Mouse (Mus musculus) small intestine, adult 2 months (tissue): ENCODE results near the gene Gne.

Experiments used
- CTCF ChIP-seq: fragments of 200-500 bp; IDR thresholded peaks from 2 replicates; pipeline ENCODE4 v1.5.1; 2012; ENCODE audit warnings: low read depth, mild to moderate bottlenecking, control low read depth, inconsistent platforms, low read length, moderate library complexity, mixed read lengths; ENCODE audit not compliant: insufficient replicate concordance, insufficient read length; ENCODE audit errors: extremely low read depth
- POLR2A ChIP-seq: fragments of 200-500 bp; IDR thresholded peaks from 2 replicates; pipeline ENCODE4 v1.6.1; 2012; ENCODE audit warnings: low read depth, mild to moderate bottlenecking, control low read depth, inconsistent platforms, low read length, moderate library complexity

DNA sequence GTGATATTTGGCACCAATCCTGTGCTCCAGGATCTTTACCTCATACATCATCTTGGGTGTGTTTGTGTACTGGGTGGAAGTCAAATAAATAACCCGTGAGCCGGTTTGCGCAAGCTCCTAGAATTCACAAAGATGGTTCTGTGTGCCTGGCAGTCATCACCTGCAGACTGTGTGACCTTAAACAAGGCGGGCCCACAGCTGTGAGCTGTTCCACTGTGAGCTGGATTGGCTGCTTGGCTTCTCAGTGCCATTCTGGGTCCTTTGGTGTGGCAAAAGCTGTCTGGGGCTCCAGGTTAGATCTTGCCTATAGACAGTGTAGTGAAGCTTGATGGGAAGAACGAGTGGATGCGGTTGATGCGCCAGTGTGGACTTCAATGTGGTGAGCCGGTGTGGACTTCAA lies 19.6 kb upstream of the Gne start:
- TF ChIP-seq CTCF: no peak
- TF ChIP-seq POLR2A: no peak
